Comparison of ENCODE assay signal across 12 mouse cellular contexts in the genomic region with DNA sequence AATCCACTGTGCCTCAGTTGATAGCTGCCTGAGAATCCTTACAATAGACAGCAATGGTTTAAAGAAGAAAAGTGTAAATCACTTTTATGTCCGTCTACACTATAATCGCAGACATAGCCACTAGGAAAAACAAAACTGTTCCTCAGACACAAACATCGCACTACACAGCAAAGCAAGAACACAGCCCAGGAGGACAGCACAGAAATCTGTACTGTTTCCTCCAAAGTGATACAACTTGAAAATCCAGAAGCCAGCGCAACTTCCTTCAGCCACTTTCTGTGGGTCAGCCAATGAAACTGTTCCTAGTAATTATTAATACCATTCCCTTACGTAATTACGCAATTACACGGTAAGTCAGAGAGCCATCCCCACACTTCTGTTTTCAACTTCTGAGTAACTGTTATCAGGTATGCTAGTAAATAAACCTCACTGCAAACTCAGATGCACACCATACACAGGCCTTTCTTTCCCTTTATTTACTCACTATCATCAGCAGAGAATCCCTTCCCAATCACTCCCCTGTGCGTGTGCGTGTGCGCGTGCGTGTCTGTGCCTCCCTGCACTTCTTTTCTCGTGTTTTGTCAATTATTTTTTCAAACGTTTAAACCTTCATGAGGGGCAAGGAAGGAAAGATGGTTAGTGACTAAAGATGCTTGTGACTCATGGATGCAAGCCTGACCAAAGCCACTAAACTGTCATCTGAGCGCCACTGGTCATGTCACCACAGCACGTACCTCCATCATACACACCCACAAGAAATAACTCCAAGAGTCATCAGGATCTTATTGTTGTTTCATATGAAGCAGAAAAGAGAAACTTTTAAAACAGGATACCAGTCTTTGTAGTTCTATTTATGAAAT.
DNase-seq lines count a peak whose midpoint lies in the region; ATAC-seq lines count a peak whose summit lies in the region.
"Had no signal": no experiment of that assay in that cellular context is flagged by ENCODE, and none has a peak within 500 bp of the region (broad histone marks: within the 10 kb centered on the region; RNA-seq: fewer than 3 reads in every experiment).

No protein-coding gene starts in this region.

- H3K27ac ChIP-seq in heart, embryonic 14.5 days (replicated peaks in 1 of 2; ENCODE audit: control insufficient read depth in 1 of 2, insufficient read depth in 1 of 2, low read depth in 2 of 2, low read length in 2 of 2): no peak overlapping the region
- no peak overlapping the region for H3K27ac ChIP-seq in liver, embryonic 16.5 days (ENCODE audit: low read length)
- H3K27ac ChIP-seq in liver, embryonic 11.5 days (ENCODE audit: low read depth, low read length): no peak overlapping the region
- H3K27ac ChIP-seq in brown adipose tissue, adult 24 weeks (replicated peaks; ENCODE audit: low read depth, low read length): peak overlapping the region; percentile 19; the same call in 1 of the 2 replicates
- H3K27ac ChIP-seq in intestine, embryonic 14.5 days (ENCODE audit: low read depth): no peak overlapping the region
- H3K27ac ChIP-seq: liver, embryonic 15.5 days had no signal

- peak overlapping the region in 1 of 2 experiments; percentile 12; a peak in 1 of 4 replicates for H3K4me3 ChIP-seq in heart, embryonic 14.5 days (ENCODE audit: control insufficient read depth in 1 of 2, insufficient read depth in 1 of 2, low read depth in 1 of 2, low read length in 2 of 2)
- H3K4me3 ChIP-seq in liver, embryonic 16.5 days (ENCODE audit: low read depth, low read length): no peak overlapping the region
- H3K4me3 ChIP-seq in liver, embryonic 11.5 days (ENCODE audit: low read depth, low read length): no peak overlapping the region
- peak overlapping the region; percentile 48 for H3K4me3 ChIP-seq in brown adipose tissue, adult 24 weeks (ENCODE audit: insufficient read depth, low read depth, low read length)
- no peak overlapping the region for H3K4me3 ChIP-seq in intestine, embryonic 14.5 days (ENCODE audit: low read depth, low read length)
- H3K4me3 ChIP-seq: liver, embryonic 15.5 days had no signal

- no peaks in the 10 kb centered on the region for H3K9me3 ChIP-seq in heart, embryonic 14.5 days (ENCODE audit: control insufficient read depth, low read length)
- no peaks in the 10 kb centered on the region for H3K9me3 ChIP-seq in liver, embryonic 16.5 days (replicated peaks; ENCODE audit: control insufficient read depth, low read length)
- no peaks in the 10 kb centered on the region for H3K9me3 ChIP-seq in liver, embryonic 11.5 days (ENCODE audit: control insufficient read depth, low read length)
- H3K9me3 ChIP-seq in intestine, embryonic 14.5 days (ENCODE audit: control insufficient read depth, low read length): no peaks in the 10 kb centered on the region
- H3K9me3 ChIP-seq: liver, embryonic 15.5 days had no signal

- H3K27me3 ChIP-seq in heart, embryonic 14.5 days (ENCODE audit: control insufficient read depth, insufficient read depth, low read length): no peaks in the 10 kb centered on the region
- peaks cover 29% of the 10 kb centered on the region for H3K27me3 ChIP-seq in liver, embryonic 16.5 days (ENCODE audit: control insufficient read depth, insufficient read depth, low read depth, low read length)
- peaks cover 21% of the 10 kb centered on the region for H3K27me3 ChIP-seq in liver, embryonic 11.5 days (replicated peaks; ENCODE audit: control insufficient read depth, insufficient read depth, low read length)
- H3K27me3 ChIP-seq in intestine, embryonic 14.5 days (replicated peaks; ENCODE audit: control insufficient read depth, insufficient read depth, low read length): no peaks in the 10 kb centered on the region

- WGBS in heart, embryonic 14.5 days: 63% methylated on average over 16 of the region's 16 CpGs
- 55% methylated on average over 16 of the region's 16 CpGs for WGBS in liver, embryonic 16.5 days (ENCODE audit: insufficient replicate concordance)
- WGBS in liver, embryonic 11.5 days: 71% methylated on average over 16 of the region's 16 CpGs
- 68% methylated on average over 16 of the region's 16 CpGs for WGBS in intestine, embryonic 14.5 days

- DNase-seq in heart, postnatal 14 days: no peak
- DNase-seq in liver, embryonic 11.5 days (ENCODE audit: low spot score): no peak
- no peak for DNase-seq in intestine, embryonic 14.5 days (ENCODE audit: low spot score)
- DNase-seq in urinary bladder, postnatal 36 days (ENCODE audit: low spot score in 2 of 2): no peak
- no peak for DNase-seq in retina, postnatal 1 day
- DNase-seq: layer of hippocampus, postnatal 36 days; spleen, adult 18-20 months; thymus, postnatal 14 days had no signal

- H3K4me1 ChIP-seq in heart, embryonic 14.5 days (ENCODE audit: control insufficient read depth in 2 of 2, insufficient read depth in 2 of 2, low read length in 2 of 2): peaks cover 2 to 50% of the 10 kb centered on the region in 2 experiments; a peak in 2 of 4 replicates
- no peaks in the 10 kb centered on the region; the same call in 1 of the 2 replicates for H3K4me1 ChIP-seq in liver, embryonic 16.5 days (ENCODE audit: control insufficient read depth, low read depth, low read length)
- H3K4me1 ChIP-seq in liver, embryonic 11.5 days (replicated peaks; ENCODE audit: control insufficient read depth, insufficient read depth, low read length): peaks cover 10% of the 10 kb centered on the region; the same call in 1 of the 2 replicates
- peaks cover 9% of the 10 kb centered on the region; the same call in 1 of the 2 replicates for H3K4me1 ChIP-seq in brown adipose tissue, adult 24 weeks (ENCODE audit: control insufficient read depth, insufficient read depth, insufficient read length, low read length)
- peaks cover 35% of the 10 kb centered on the region for H3K4me1 ChIP-seq in intestine, embryonic 14.5 days (replicated peaks; ENCODE audit: control insufficient read depth, insufficient read depth, low read length)

- no peaks in the 10 kb centered on the region for H3K36me3 ChIP-seq in heart, embryonic 14.5 days (ENCODE audit: control insufficient read depth, insufficient read depth, low read length)
- no peaks in the 10 kb centered on the region for H3K36me3 ChIP-seq in liver, embryonic 16.5 days (ENCODE audit: control insufficient read depth, insufficient read depth)
- H3K36me3 ChIP-seq in liver, embryonic 11.5 days (ENCODE audit: control insufficient read depth, insufficient read depth, low read length): no peaks in the 10 kb centered on the region
- no peaks in the 10 kb centered on the region for H3K36me3 ChIP-seq in intestine, embryonic 14.5 days (ENCODE audit: control insufficient read depth, insufficient read depth, low read length)
- H3K36me3 ChIP-seq: liver, embryonic 15.5 days had no signal

- intact Hi-C loops in heart, postnatal 14 days (cut with DNase I): loop anchor here (5.0 kb wide), 2 partner anchors 50 to 100 kb away; no protein-coding TSS in a partner anchor

- peak overlapping the region; percentile 70 for H3K4me2 ChIP-seq in heart, embryonic 14.5 days (ENCODE audit: low read length)
- peak overlapping the region; percentile 20; the same call in 1 of the 2 replicates for H3K4me2 ChIP-seq in liver, embryonic 16.5 days (ENCODE audit: low read depth, low read length)
- H3K4me2 ChIP-seq in liver, embryonic 11.5 days: no peak overlapping the region; the same call in 1 of the 2 replicates
- H3K4me2 ChIP-seq in intestine, embryonic 14.5 days (ENCODE audit: low read length): peak overlapping the region; percentile 65; the same call in 1 of the 2 replicates
- H3K4me2 ChIP-seq: liver, embryonic 15.5 days had no signal

- no peak for ATAC-seq in heart, embryonic 14.5 days (ENCODE audit: insufficient number of reproducible peaks, insufficient read depth, low FRiP score, low read depth)
- ATAC-seq in liver, embryonic 16.5 days (ENCODE audit: low read depth): no peak
- no peak for ATAC-seq in liver, embryonic 11.5 days (replicated peaks; ENCODE audit: low FRiP score)
- ATAC-seq in intestine, embryonic 14.5 days (replicated peaks; ENCODE audit: low FRiP score, low TSS enrichment, low read depth): no peak

- peak overlapping the region; percentile 36; the same call in 1 of the 2 replicates for H3K9ac ChIP-seq in heart, embryonic 14.5 days (ENCODE audit: low read length)
- H3K9ac ChIP-seq in liver, embryonic 16.5 days (ENCODE audit: low read depth, low read length): no peak overlapping the region
- no peak overlapping the region for H3K9ac ChIP-seq in liver, embryonic 11.5 days (ENCODE audit: low read depth, low read length)
- H3K9ac ChIP-seq in intestine, embryonic 14.5 days (ENCODE audit: low read length): no peak overlapping the region
- H3K9ac ChIP-seq: liver, embryonic 15.5 days had no signal
